Mouse (Mus musculus) left cerebral cortex, postnatal 25 days (tissue): ENCODE results near the gene Gpr137. TPM values are rescaled to one million over a fixed set of nuclear protein-coding genes. Genes with fewer than 3 reads are reported as not detected.
A peak's percentile ranks its signal among the peaks of the same experiment; 100 is the strongest.

Experiments
- DNase-seq, 2 experiments: peaks; one replicate each; pipeline ENCODE4 v3.0.0; 2022; ENCODE audit warnings: low spot score in 2 of 2, mixed read lengths in 1 of 2
- intact Hi-C: fragments of 180-260 bp; cut with DNase I; formaldehyde crosslinking; loops from one replicate; pipeline ENCODE4 v1.15.1; 2025
- total RNA-seq, 2 experiments: library from RNA; stranded (reverse); gene quantifications; 2 replicates each; pipeline ENCODE4 v1.2.3; 2021

The Gpr137 gene
- total RNA-seq, 2 experiments from 2014 or later, result 99.9 to 100 TPM

DNA sequence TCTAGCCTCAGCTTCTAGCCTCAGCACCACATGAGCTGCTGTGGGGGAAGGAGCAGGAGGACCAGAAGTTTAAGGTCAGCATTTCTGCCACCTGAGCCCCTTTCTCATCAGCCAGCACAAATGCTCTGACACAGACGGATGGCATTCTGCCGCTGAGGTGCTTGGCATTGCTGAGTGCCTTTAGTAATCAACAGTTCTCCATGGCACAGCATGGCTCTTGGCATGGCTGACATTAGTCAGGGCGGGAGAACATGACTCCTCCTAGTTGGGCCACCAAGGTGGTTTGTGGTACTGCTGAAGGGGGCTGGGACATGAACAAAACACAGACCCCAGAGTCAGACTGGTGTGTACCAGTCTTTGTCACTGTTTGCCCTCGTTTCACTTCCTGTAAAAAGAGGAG is 5.9 kb upstream of the Gpr137 start:
- DNase-seq, result no peak
- intact Hi-C loops, result no loop called here

DNA sequence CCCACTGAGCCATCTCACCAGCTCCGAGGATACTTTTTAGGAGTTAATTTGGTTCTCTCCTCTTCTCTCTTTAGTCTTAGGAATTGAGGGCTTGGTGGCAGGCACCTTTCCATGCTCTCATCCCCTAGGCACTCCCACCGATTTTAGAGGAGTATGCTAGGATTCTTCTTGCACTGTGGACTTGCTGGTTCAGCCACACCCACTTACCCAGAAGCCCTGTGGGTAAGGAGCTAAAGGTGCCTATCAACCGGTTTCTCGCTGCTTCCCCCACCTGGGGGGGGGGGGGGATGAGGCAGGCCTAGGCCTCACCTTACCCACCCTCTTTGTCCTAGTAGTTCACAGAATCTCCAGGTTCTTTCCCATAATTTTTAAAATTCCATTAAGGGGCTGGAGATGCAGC is 5.5 kb upstream of the Gpr137 start:
- intact Hi-C loops, result no loop called here

DNA sequence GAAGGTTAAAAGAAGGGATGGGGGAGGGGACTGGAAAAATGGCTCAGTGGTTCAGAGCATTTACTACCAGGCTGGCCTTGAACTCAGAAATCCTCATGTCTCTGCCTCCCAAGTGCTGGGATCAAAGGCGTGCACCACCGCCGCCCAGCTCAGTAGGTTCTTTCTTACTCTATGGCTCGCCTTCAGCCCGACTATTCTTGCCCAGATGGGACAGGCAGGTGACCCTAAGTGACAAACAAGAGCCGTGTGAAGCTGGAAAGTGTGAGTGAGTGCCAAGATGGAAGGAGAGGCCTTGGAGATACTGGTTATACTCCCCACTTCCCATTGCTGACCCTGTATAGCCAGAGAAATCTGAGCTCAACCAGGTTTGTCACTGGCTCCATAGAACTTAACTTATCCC is 1.4 kb upstream of the Gpr137 start:
- intact Hi-C loops, result loop anchor here (5.0 kb wide), 1 partner anchor 34 kb away; the partner anchor contains the start of gene Plcb3
- no peak for DNase-seq

More for the DNA sequence above, 5.5 kb upstream of the Gpr137 start:
- DNase-seq, result no peak

DNA sequence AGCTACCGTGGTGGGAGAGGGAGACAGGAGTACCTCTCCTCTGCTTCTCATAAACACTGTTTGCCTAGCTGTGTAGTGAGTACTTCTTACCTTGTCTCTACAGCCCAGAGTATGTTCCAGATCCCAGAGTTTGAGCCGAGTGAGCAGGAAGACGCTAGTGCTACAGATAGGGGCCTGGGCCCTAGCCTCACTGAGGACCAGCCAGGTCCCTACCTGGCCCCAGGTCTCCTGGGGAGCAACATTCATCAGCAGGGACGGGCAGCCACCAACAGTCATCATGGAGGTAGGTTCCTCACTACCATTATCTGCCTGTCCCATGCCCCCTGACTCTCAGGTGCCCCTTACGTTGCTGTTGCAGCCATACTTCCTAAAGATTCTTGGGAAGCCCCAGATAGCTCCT is 484 bp upstream of the Gpr137 start:
- intact Hi-C loops, result loop anchor here (1.0 to 5.0 kb wide), 2 partner anchors 9 to 35 kb away; partner anchors contain the start of gene Plcb3

DNA sequence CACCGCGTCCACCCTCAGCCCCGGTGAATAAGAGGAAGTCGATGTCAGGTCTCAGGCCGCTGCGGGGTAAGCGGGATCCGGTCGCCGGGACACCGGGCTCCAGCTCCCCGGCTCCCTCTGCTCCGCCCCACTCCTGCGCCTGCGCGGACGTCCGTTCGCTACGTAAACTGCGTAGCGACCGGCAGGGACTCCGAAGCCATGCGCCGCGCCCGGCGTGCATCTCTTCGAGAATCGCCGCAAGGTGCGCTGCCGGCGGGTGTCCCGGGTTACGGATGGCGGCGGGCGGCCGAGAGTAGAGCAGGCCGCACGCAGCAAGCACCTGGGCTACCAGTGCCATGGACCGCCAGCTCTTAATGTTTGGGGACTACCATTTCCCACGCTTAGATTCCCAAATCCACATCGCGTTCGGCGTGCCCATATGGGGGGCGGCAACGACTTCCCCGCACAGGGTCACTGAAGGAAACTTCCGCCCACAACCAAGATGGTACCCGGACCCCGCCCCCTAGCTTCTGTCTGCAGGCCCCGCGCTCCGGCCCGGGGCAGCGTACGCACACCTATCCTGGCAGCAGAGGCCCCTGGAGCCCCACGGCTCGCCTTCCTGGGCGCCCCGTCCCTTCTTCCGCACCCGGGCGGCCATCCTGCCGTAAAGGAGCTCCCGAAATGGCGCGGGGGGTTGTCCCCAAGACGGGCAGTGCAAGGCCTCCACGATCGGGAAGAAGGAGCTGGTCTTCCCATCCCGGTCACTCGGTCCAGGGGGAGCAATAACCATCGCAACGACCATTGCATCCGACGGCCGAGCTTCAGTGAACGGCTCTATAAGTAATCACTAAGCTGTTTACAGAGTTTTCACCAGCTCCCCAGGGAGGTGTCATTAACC is 670 bp downstream of the Gpr137 start, which contains the start of gene Bad:
TSS of gene Bad (plus strand) at position 490 of the 877 bp plus-strand sequence.
- intact Hi-C loops, result loop anchor here (1.0 to 5.0 kb wide), 2 partner anchors 10 to 36 kb away; partner anchors contain the start of gene Plcb3
- peak; percentile 93 to 95 for DNase-seq

More for the DNA sequence above, 484 bp upstream of the Gpr137 start:
- DNase-seq, result no peak

DNA sequence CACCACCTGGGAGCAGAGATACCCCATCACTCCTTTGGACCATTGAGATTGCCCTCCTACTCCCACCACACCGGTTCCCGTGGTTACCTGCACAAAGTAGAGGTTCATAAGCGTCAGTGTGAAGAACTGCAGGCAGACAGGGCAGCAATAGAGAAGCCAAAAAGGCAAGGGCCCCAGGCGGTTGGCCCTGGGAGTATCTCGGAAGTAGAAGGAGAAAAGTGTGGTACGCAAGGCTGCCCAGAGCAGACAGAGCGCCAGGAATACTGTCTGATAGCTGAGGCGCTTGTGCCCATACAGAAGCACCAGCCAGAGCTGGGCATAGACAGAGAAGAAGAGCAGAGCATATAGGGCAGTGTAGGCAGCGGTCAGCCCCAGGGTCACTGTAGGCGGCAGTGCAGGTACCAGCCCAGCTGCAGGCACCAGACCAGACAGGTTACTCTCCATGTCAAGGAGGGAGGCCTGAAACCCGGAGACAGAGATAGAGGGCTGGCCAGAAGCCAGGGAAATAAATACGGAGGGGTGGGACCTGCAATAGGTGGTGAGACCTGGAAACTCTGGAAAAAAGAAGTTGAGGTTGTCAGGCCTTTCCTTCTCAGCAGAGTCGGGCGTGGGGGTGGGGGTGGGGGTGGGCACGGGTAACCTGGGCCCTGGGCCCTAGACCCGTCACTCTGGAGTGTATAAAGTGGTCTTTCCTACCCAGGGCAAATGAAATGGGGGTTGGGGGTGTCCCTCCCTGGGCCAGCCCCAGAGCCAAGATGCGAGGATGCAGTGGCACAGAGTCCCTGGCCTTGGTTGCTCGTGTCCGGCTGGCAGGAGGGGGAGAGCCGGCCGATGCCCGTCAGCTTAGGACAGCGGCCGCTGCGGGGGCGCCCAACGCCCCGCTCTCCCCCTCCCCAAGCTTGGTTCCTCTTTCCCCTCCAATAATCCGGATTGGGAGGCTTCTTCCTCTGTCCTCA is 1.6 kb downstream of the Gpr137 start:
- intact Hi-C loops, result loop anchor here (5.0 kb wide), 1 partner anchor 37 kb away; the partner anchor contains the start of gene Plcb3
- DNase-seq, result no peak

DNA sequence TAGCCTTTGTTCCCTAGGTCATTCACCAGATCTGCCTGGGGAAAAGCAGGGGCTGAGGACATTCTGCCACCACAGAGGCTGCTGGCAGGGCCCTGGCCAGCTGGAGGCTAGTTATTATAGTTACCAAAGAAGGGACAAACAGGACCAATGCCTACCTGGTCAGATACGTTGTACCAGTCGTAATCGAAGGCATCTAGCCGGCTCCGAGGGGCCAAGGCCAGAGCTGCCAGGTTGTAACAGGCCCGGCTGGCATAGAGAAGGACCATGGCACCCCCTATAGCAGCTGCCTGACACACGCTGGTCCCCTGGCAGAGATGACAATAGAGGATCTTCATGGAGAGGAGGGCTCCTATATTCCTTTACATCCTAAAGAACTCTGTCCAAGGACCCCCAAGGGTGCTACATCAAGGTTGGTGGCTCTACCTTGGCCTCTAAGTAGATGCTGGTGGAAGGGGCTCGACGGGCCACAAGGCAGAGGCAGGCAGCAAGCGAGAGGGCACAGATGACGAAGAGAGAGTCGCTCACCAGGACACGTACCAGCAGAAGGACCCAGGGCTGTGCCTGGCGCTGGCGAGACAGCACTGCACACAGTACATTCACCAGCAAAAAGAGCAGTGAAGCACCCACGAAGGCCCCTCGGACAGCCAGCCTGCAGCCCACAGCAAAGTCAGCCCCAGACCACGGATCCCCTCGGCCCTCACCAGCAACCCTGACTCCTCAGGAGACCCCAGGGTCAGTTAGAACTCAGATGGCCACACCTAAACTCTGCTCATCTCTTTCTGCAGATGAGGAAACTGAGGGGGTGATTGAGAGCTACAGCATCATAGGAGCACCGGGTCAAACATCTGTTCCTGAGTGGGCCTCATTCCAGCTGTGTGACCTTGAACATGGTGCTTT is 2.9 kb downstream of the Gpr137 start:
- intact Hi-C loops, result loop anchor here (5.0 kb wide), 1 partner anchor 38 kb away; the partner anchor contains the start of gene Plcb3
- no peak for DNase-seq

DNA sequence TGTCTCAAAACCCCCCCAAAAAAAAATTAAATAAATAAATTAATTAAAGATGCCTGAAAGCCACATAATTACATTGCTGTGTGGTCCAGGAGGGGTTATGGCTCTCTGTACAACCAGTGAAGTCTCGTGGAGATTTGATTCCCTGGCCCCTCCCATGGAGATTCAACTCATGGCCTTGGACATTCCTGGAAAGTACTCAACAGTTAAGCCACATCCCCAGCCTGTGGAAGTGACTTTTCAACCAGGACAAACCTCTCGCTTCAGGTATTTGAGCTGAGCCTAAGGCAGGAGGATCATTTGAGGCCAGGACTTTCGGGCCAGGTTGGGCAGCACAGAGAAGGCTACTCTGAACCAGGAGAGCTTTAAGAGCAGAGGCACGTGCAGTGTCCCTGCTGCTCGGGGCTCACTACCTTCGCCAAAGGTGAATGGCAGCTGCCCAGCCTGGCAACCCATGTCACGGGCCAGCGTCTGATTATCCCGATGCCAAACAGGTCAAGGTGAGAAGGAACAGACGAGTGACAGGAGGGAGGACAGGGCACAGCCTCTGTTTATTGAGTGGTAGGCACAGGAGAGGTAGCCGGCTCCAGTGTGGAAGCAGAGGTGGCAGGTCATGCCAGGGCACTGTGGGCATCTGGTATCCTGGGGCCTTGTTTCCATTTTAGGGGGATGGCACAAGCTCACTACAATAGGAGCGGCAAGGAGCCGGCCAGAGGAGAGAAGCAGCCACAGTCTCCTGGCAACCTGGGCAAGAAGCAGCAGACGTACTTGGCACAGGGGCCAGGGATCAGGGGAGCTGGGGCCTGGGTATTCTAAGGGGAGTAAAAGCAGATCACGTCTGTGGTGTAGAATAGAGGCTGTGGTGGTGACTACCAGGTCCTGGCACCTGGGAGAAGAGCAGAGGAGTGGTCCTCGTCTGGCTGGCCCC is 4.5 kb downstream of the Gpr137 start:
- DNase-seq, result no peak
- intact Hi-C loops, result no loop called here

DNA sequence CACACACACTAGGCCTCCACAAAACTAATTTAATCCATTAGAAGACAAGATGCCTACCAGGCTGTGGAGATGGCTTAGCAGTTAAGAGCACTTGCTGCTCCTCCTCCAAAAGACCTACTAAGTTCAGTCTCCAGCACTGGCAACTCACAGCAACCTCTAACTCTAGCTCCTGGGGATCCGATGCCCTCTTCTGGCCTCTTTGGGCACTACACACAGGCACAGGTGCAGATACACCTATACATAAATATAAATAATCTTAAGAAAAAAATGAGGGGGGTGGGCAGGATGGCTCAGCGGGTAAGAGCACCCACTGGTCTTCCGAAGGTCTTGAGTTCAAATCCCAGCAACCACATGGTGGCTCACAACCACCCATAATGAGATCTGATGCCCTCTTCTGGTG is 6.0 kb downstream of the Gpr137 start:
- no peak for DNase-seq
- intact Hi-C loops, result no loop called here

DNA sequence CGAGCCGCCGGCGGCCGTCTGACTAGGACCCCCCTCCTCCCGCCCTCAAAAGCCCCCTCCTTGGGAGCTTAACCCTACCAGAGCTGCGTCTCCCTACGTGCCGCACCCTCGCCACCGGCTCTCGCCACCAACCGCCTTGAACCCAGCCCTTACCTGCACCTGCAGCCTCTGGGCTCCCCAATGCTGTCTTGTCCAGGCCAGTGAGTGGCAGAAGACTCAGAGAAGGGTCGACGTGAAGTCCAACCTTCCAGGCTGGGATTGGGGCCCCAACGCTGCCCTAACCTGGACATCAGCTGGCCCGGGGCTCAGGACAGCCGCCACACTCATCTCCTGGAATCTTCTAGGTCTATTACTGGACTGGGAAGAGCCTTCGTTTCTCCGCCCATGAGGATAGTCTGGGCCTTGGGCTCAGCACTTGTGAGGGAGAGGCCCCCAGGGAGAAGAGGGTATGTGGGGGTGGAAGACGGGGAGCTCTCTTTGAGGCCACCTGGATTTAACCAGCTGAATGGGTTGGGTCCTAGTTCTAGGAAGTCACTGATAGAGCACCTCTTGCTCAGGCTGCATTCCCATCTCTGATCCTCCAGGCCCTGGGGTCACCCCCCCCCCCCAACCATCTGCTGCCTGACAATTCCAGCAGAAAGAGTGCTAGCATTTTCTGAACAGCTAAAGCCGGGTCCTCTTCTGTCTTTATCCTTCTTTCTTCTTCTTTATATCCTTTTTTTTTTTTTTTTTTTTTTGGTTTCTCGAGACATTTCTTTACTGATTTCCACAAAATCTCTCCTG is 7.9 kb downstream of the Gpr137 start, which contains the start of gene Kcnk4:
TSS of gene Kcnk4 (minus strand) at position 321 of the 783 bp plus-strand sequence.
- intact Hi-C loops, result loop anchor here (5.0 kb wide), 2 partner anchors 93 to 432 kb away; no protein-coding TSS in a partner anchor

DNA sequence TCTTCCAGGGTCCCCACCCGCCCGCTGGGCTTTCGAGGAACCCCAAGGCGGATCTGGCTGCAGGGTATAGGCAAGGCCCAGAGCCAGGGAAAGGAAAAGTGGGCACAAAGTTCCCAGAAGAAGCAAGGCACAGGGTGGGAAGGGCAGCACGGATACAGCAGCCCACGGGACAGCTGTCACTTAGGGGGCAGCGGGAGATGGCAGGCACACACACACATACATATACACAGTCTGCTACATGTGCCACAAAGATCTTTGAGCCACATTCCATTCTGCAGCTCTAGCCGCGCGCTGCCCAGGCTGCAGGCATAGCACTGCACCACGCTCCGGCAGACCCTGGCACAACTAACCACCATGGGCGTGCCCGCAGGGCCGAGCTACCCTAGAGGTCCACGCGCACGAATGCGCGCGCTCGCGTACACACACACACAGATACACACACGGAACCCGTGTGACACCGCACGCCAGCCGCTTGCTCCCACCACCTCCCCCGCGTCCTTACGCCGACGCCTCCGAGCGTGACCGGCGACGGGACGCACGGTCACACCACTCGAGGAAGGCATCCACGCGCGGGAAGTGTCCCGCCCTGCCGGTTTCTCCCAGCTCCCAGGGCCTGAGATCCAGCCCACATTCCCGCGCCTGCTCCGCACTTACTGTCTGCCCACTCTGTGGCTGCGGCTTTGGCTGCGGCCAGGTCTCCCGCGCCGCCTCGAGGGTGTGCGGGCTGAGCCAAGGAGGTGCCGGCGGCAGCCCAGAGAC is 8.7 kb downstream of the Gpr137 start:
- intact Hi-C loops, result loop anchor here (5.0 kb wide), 2 partner anchors 94 to 431 kb away; no protein-coding TSS in a partner anchor
- DNase-seq, result peak; percentile 65 to 84

More for the DNA sequence above, 7.9 kb downstream of the Gpr137 start, which contains the start of gene Kcnk4:
- DNase-seq, result no peak

DNA sequence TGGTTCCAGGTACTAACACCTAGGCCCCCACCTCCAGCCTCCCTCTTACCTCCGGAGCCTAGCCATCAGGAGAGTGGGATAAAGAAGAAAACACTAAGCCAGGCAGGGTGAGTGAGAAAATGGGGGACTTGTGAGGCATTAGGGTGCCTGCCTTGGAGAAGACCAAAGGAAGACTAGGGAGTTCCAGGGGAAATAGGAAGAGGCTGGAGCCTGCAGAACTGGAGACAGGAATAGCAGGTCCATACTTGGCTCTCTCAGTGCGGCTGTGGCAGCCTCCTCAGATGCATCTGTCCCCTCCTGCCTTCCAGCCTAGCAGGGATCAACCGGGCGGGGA is 9.2 kb downstream of the Gpr137 start:
- DNase-seq, result no peak
- intact Hi-C loops, result loop anchor here (5.0 kb wide), 2 partner anchors 94 to 431 kb away; no protein-coding TSS in a partner anchor

DNA sequence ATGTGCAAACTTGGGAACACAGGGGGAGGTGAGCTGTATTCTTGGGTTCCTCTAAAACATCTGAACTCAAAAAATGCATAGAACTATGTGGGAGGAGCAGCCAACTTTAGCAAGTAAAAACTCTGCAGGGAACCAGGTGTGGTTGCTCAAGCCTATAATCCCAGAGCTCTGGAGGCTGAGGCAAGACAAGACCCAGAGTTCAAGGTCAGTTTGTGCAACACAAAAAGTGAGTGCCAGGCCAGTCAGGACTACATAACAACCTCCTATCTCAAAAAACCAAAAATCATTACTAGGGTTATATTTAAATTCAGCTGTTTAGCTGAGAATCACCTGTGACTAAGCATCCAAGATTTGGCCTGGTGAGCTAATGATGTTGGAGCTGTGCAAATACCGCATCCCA is 10.3 kb downstream of the Gpr137 start:
- intact Hi-C loops, result loop anchor here (5.0 kb wide), 2 partner anchors 95 to 430 kb away; no protein-coding TSS in a partner anchor

DNA sequence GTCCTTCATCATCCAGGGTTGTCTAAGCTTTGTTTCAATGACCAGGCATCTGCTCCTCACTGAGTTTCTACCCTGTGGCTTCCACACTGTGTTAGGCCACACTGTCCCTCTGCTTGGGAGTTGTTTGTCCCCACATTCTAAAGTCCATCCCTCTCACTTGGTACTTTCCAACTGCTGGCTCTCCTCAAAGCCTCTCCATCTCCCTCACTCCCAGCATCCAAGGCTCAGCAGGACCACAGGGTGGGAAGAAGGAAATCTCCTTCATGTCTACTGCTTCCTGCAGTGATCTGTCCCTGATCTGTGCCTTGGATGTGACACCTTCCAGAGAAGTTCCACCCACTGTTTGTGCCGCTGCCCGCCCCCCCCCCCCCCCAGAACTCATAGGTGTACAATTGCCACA is 11.3 kb downstream of the Gpr137 start:
- intact Hi-C loops, result loop anchor here (5.0 kb wide), 2 partner anchors 96 to 429 kb away; no protein-coding TSS in a partner anchor

More for the DNA sequence above, 10.3 kb downstream of the Gpr137 start:
- DNase-seq, result no peak

DNA sequence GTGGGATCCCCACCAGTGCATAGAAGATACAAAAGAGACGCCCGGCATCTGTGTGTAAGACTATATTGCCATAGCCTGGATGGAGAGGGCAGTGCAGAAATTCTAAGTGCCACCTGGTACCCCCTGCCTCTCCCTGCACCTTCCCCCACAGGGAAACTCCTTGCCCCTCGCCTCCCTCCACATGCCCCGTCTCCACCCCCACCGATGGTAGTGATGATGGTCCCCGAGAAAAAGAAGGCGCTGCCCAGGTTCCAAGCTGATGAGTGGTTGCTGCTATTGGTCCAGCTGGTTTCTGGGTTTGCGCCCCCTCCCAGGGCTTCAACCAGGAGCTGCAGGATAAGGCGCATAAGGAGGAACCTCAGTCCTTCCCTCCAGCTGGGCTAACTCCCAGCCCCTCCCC is 14.2 kb downstream of the Gpr137 start:
- intact Hi-C loops, result no loop called here
- no peak for DNase-seq

More for the DNA sequence above, 11.3 kb downstream of the Gpr137 start:
- no peak for DNase-seq
